Mouse (Mus musculus) left cerebral cortex, postnatal 36 days (tissue): ENCODE results near the gene Sod1. TPM values are rescaled to one million over a fixed set of nuclear protein-coding genes. Genes with fewer than 3 reads are reported as not detected.
A peak's percentile ranks its signal among the peaks of the same experiment; 100 is the strongest.
"Not testable (repeated sequence)": the region's sequence is repeated elsewhere in the genome, so short reads cannot be mapped to it uniquely, and the experiment has no call there.

Experiments used
- DNase-seq, 2 experiments: peaks; one replicate each; pipeline ENCODE4 v3.0.0; 2021 to 2022; ENCODE audit warnings: low spot score in 2 of 2, mixed read lengths in 1 of 2
- intact Hi-C: fragments of 180-260 bp; cut with DNase I; formaldehyde crosslinking; loops from one replicate; pipeline ENCODE4 v1.15.1; 2025
- total RNA-seq, 2 experiments: library from RNA; stranded (reverse); gene quantifications; 2 replicates each; pipeline ENCODE4 v1.2.3; 2021

The Sod1 gene
- total RNA-seq, 2 experiments from 2014 or later = 400 to 436 TPM

DNA sequence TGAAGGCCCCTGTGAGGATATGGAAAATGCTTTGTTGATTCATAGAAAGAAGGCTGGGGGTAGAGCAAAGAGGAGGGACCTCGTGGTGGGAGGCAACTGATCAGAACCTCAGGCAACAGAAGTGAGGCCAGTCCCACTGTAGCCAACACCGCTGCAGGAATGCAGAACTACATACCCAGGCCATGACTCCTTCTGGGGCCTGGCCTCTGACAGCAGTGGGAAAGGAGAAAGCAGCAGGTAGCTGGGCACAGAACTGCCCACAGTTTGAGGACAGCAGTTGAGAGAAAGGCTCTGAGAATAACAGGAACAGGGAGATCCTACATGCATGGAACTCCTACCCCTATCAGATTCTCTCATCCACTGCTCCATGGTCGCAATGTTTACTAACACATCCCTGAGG is 11.6 kb upstream of the Sod1 start:
- DNase-seq = no peak
- intact Hi-C loops = no loop called here

GRCm38 (mm10) chr16:90210717-90211116 is 9.8 kb upstream of the Sod1 start:
- intact Hi-C loops = no loop called here
- no peak for DNase-seq

DNA sequence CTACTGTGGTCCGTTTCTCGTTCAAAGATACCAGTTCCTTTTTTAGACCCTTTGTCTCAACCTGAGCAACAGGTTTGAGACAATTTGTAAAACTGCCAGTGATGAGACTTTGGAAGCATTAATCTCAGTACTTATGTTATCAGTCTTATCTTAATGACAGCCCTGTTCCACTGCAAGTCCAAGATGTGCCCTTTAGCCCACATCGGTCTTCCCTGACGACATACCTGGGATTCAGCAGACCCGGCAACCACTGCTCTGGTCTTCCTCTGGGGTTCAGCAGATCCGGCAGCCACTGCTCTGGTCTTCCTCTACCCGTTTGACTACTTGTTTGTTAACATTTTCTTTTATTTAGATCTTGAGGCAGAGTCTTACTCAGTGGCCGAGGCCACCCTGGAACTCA is 8.8 kb upstream of the Sod1 start:
- intact Hi-C loops = no loop called here

GRCm38 (mm10) chr16:90213477-90214339 is 6.8 kb upstream of the Sod1 start:
- DNase-seq = no peak

More for the DNA sequence above, 8.8 kb upstream of the Sod1 start:
- DNase-seq = no peak

DNA sequence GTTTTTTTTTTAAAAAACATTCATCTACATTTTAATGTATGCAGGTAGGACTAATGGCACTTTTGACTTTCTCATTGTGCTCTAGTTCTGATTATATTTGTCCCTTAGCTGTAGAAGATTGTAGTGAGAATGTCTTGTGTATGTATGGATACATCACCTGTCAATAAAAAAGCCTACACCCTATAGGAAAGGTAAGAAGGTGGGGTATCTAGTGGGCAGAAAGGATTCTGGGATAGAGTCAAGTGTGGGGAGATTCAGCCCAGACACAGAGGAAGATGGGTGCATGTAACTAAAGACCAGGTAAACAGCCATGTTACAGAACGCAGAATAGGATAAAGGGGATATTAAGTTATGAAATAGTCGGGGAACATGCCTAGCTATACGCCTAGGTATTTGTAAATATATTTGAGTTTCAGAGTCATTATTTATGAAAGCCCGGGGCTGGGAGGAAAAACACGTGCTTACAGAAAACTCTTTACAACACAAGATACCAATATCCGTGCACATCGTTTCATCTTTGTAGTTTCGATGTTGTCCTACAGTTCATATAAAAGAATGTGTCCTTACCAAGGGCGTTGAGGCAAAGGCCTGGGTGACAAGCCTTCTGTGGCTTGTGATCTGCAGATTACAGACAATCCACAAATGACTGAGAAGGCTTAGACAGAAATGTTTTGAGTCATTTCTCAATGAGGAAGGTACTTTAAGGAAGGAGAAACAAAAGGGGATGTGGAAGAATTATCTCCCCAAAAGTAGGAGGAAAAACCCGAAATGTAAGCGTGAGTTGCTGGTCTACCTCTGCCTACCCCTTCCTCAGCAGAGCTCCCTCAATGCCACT is 5.6 kb upstream of the Sod1 start:
- DNase-seq = no peak
- intact Hi-C loops = no loop called here

More at GRCm38 (mm10) chr16:90213477-90214339, 6.8 kb upstream of the Sod1 start:
- intact Hi-C loops = no loop called here

DNA sequence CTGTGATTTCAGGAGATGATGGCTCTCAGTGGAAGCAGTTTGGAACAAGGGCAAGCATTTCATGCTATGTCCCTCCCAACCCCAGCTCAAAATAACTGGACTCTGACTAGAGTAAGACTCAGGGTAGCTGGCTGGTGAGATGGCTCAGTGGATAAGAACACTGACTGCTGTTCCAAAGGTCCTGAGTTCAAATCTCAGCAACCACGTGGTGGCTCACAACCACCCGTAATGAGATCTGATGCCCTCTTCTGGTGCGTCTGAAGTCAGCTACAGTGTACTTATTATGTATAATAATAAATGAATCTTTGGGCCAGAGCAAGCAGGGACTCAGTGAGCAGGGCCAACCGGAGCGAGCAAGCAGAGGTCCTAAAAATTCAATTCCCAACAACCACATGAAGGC is 4.7 kb upstream of the Sod1 start:
- intact Hi-C loops, DNase-seq: not testable (repeated sequence)

GRCm38 (mm10) chr16:90216414-90216813 is 4.1 kb upstream of the Sod1 start:
- DNase-seq = no peak
- intact Hi-C loops = no loop called here

GRCm38 (mm10) chr16:90217356-90217755 is 3.2 kb upstream of the Sod1 start:
- DNase-seq = no peak
- intact Hi-C loops = no loop called here

DNA sequence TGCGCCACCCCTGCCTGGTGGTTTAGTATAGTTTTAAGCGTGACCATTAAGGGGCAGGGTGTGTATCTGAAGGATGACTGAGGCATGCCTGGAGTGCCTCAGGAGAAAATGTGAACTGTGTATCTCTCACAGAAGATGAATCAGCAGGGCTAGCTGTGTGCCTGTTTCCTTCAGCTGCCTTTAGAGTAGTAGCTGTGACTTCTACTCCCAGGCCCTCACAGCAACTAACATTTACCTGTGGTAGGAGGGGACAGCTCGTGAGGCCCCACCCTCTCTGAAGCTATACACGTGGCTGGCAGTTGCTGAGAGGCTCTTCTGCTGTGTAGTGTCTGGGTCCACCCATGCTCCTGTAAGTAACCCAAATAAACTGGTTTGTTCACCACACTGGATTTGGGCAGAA is 2.6 kb upstream of the Sod1 start:
- no peak for DNase-seq
- intact Hi-C loops = no loop called here

GRCm38 (mm10) chr16:90219445-90219844 is 1.1 kb upstream of the Sod1 start:
- DNase-seq, intact Hi-C loops: not testable (repeated sequence)

GRCm38 (mm10) chr16:90220892-90221431 is 408 bp downstream of the Sod1 start:
- DNase-seq = peak in 1 of 2 experiments; percentile 54
- intact Hi-C loops = no loop called here

- no peak for DNase-seq
- intact Hi-C loops = no loop called here
Measured at GRCm38 (mm10) chr16:90221441-90222070, 1.0 kb downstream of the Sod1 start.

DNA sequence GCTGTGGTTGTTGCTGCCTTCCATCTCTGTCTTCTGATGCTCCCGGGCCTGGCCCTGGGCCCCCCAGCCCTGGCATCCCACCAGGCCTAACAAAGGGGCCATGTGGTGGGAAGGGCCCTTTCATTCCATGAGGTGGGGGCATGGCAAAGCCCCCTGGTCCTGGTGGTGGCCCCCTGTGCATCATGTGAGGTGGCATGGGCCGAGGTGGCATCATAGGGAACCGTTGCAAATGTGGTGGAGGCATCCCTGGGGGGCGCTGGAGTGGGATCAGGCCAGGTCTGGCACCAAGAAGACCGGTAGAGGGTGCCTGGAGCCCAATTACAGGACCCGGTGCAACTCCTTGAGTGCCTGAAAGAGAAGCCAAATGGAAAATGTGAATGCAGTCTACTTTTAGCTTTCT is 9.3 kb downstream of the Sod1 start:
- intact Hi-C loops = no loop called here

DNA sequence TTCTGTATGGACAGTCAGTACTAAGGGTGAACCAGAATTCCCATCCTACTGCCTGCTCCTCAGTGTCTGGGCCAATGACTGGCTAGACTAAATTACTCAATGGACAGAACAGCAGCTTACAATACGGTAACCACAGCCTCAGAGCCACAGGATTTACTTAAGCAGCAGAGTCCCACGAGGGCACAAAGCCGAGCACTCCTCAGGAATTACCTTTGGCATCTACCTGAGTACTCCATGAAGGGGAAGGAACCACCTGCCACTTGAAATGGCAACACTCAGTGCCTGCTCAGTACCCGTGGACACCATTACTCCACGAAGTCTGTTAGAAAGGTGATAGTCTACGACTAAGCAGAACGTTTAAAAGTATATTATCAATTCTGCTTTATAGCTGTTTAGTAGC is 10.7 kb downstream of the Sod1 start:
- DNase-seq = no peak
- intact Hi-C loops = no loop called here

More for the DNA sequence above, 9.3 kb downstream of the Sod1 start:
- DNase-seq = no peak

- DNase-seq = no peak
- intact Hi-C loops = no loop called here
Measured at GRCm38 (mm10) chr16:90233702-90234101, 13.1 kb downstream of the Sod1 start.

DNA sequence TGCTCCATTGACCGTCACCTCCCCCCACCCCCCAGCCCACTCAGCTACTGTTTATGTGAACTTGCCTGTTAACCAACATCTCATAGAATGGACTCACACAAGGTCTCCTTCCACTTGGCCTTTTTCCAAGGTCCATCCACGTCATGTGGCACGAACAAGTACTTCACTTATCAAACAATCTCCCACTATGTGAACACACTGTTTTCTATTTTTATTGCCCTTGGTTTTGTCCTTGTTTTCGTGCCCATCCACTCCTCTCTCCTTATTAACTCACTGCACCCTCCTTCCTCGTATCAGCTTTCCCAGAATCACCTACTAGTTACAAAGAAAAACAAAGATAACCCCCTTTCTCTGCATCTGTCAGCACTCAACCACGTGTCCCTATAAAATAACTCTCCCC is 14.1 kb downstream of the Sod1 start:
- intact Hi-C loops = no loop called here
- no peak for DNase-seq

- DNase-seq = no peak
- intact Hi-C loops = no loop called here
Measured at GRCm38 (mm10) chr16:90235188-90235587, 14.6 kb downstream of the Sod1 start.

DNA sequence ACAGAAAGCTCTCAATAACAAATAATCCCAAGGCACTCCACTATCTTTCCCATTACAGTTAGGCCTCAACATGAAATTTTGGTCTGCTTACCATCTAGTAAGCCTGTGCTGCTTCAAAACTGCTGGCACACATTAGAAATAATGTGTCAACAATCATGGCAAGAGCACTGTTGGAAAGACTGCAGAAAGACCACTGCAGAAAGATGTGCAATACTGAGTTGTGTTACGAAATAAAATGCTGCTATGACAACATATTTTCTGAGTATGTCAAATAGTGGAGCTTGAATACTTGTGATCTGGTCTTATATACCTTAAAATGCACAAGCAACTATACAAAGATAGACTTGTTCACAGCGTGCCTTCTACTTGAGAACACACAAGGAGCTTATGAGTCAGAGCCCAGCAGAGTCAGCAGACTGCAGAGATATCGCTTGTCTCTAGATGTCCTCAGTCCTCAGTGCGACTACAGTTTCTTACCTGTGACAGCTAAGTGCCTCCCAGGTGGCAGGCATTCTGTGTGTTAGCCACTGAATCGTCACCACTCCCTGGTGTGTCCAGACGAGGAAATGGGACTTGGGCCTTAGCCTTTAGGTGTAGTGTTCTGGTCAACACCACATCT is 18.7 kb downstream of the Sod1 start:
- intact Hi-C loops = no loop called here
- DNase-seq = no peak

DNA sequence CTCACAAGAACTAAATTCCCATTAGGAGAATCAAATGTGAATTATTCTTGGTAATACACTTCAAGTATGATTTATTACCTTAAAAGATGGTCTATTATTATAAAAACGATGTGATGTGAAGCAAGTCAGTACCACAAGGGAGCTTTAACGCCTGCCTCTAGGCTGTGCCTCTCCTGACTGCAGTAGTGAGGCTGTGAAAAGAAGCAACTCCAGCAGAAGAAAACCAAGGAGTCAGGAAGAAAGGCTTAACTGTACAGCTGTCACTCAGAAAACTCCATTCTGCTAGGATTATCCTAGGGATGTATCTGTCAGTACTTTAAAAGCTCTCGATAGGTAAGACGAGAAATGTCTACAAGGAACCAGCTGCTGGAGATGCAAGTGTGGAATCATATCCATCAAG is 21.3 kb downstream of the Sod1 start:
- no peak for DNase-seq
- intact Hi-C loops = no loop called here
